Mouse (Mus musculus) megakaryocyte-erythroid progenitor cell, adult 5-6 weeks (primary cell): ENCODE results near the gene Odam. TPM values are rescaled to one million over a fixed set of nuclear protein-coding genes. Genes with fewer than 3 reads are reported as not detected.

Experiments used
- ATAC-seq: replicated peaks from 2 replicates; pipeline ENCODE4 v1.8.0; 2016; ENCODE audit warnings: mild to moderate bottlenecking, inconsistent platforms; ENCODE audit not compliant: severe bottlenecking, poor library complexity, low FRiP score, low TSS enrichment
- total RNA-seq, 2 experiments: library from RNA; stranded (forward) in 1 of 2; stranded (reverse) in 1 of 2; fragments of 200-1000, 215-1000 nt in 1 of 2; fragments of >200 nt in 1 of 2; fragmentation: Nextera tagmentation in 1 of 2; gene quantifications; 2 replicates each; pipeline ENCODE4 v1.2.3; 2014 to 2017

Gene Odam
- not detected in 2 replicates for total RNA-seq (2014; fragmentation: Nextera tagmentation)
- not detected in 2 replicates for total RNA-seq (2017)

GRCm38 (mm10) chr5:87884729-87885128 is at the start of gene Odam:
Odam (plus strand) TSS chr5:87885029.
- no peak for ATAC-seq

- no peak for ATAC-seq
Measured at GRCm38 (mm10) chr5:87855136-87855716, 29.6 kb upstream of the Odam start.

- ATAC-seq = no peak
Measured at GRCm38 (mm10) chr5:87870084-87870483, 14.7 kb upstream of the Odam start.

GRCm38 (mm10) chr5:87871423-87871822 is 13.4 kb upstream of the Odam start:
- ATAC-seq = no peak

GRCm38 (mm10) chr5:87925372-87925771 is 40.5 kb downstream of the Odam start, which contains the start of gene Csn3:
Csn3 (plus strand) TSS chr5:87925579.
- ATAC-seq = no peak

GRCm38 (mm10) chr5:87931603-87932002 is 46.8 kb downstream of the Odam start:
- ATAC-seq = no peak

GRCm38 (mm10) chr5:87940752-87941151 is 55.9 kb downstream of the Odam start:
- ATAC-seq = no peak

GRCm38 (mm10) chr5:87942515-87942914 is 57.7 kb downstream of the Odam start:
- ATAC-seq = no peak

Other genes with a start within 250 kb of the Odam start
- gene Csn1s1, start 218.8 kb upstream of the Odam start, total RNA-seq (2014; fragmentation: Nextera tagmentation) = not detected in 2 replicates
- not detected in 2 replicates for gene Csn1s1, start 218.8 kb upstream of the Odam start, total RNA-seq (2017)
- not detected in 2 replicates for gene Csn2, start 185.4 kb upstream of the Odam start, total RNA-seq (2014; fragmentation: Nextera tagmentation)
- gene Csn2, start 185.4 kb upstream of the Odam start, total RNA-seq (2017) = not detected in 2 replicates
- gene Csn1s2a, start 110.5 kb upstream of the Odam start, total RNA-seq (2014; fragmentation: Nextera tagmentation) = not detected in 2 replicates
- gene Csn1s2a, start 110.5 kb upstream of the Odam start, total RNA-seq (2017) = not detected in 2 replicates
- gene Csn1s2b, start 76.9 kb upstream of the Odam start, total RNA-seq (2014; fragmentation: Nextera tagmentation) = not detected in 2 replicates
- gene Csn1s2b, start 76.9 kb upstream of the Odam start, total RNA-seq (2017) = not detected in 2 replicates
- not detected in 2 replicates for gene Prr27, start 59.3 kb upstream of the Odam start, total RNA-seq (2014; fragmentation: Nextera tagmentation)
- not detected in 2 replicates for gene Prr27, start 59.3 kb upstream of the Odam start, total RNA-seq (2017)
- not detected in 2 replicates for gene Csn3, start 40.5 kb downstream of the Odam start, total RNA-seq (2014; fragmentation: Nextera tagmentation)
- not detected in 2 replicates for gene Csn3, start 40.5 kb downstream of the Odam start, total RNA-seq (2017)
- not detected in 2 replicates for gene 2310003L06Rik, start 84.4 kb downstream of the Odam start, total RNA-seq (2014; fragmentation: Nextera tagmentation)
- not detected in 2 replicates for gene 2310003L06Rik, start 84.4 kb downstream of the Odam start, total RNA-seq (2017)
- not detected in 2 replicates for gene Gm28434, start 84.5 kb downstream of the Odam start, total RNA-seq (2014; fragmentation: Nextera tagmentation)
- gene Gm28434, start 84.5 kb downstream of the Odam start, total RNA-seq (2017) = not detected in 2 replicates
- not detected in 2 replicates for gene Cabs1, start 94.4 kb downstream of the Odam start, total RNA-seq (2014; fragmentation: Nextera tagmentation)
- gene Cabs1, start 94.4 kb downstream of the Odam start, total RNA-seq (2017) = not detected in 2 replicates
- gene Smr3a, start 117.5 kb downstream of the Odam start, total RNA-seq (2014; fragmentation: Nextera tagmentation) = not detected in 2 replicates
- gene Smr3a, start 117.5 kb downstream of the Odam start, total RNA-seq (2017) = not detected in 2 replicates
- gene Smr2, start 201.5 kb downstream of the Odam start, total RNA-seq (2014; fragmentation: Nextera tagmentation) = not detected in 2 replicates
- gene Smr2, start 201.5 kb downstream of the Odam start, total RNA-seq (2017) = not detected in 2 replicates
- not detected in 2 replicates for gene Gm11116, start 226.5 kb downstream of the Odam start, total RNA-seq (2014; fragmentation: Nextera tagmentation)
- gene Gm11116, start 226.5 kb downstream of the Odam start, total RNA-seq (2017) = not detected in 2 replicates